Comparison of ENCODE assay signal across 1 mouse cellular context in genomic region chr14:49219466-49220022, GRCm38 (mm10). TPM values are rescaled to one million over a fixed set of nuclear protein-coding genes. Genes with fewer than 3 reads are reported as not detected.
"Had no signal": no experiment of that assay in that cellular context is flagged by ENCODE, and none has a peak within 500 bp of the region (broad histone marks: within the 10 kb centered on the region; RNA-seq: fewer than 3 reads in every experiment).

No protein-coding gene starts in this region.

RNA-seq across cellular contexts. Expression of gene ccdc198, which starts 25.7 kb away (rescaled TPM):
- polyA plus RNA-seq: myocyte had no signal
